ENCODE assay signal across 8 mouse cellular contexts in the genomic region with DNA sequence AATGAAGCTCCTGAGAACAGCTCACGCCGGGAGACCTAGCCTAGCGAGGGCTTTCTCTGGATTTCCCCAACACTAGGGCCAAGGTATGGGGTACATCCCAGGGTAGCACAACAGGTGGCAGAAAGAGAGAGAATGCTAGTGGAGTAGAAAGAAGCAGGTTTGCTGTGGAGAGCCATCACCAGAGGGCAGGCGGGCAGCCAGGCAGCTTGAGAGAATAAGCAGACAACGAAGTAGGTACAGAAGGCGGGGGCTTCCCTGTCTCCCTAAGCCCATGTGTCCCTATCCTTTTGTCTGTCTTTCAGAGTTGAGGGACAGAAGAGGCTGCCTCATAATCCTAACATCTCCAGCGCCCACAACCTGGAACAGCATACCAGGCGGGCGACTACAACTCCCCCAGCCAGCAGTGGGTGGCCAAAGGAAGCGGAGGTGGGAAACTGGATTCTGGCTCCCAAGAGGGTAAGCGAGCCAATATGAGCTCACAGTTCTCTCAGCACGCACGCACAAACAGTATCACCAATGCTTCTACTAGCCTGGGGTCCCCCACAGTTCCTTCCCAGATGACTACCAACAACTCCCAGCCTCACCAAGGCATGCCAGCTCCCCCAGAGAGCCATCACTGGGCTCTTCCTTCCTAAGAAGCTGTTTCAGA. TPM values are rescaled to one million over a fixed set of nuclear protein-coding genes. Genes with fewer than 3 reads are reported as not detected.
DNase-seq lines count a peak whose midpoint lies in the region; ATAC-seq and TF ChIP-seq lines count a peak whose summit lies in the region.

No protein-coding gene starts in this region.

- no peak for TF ChIP-seq POLR2A in lung, adult 2 months (IDR thresholded peaks at IDR 0.05; ENCODE audit: borderline replicate concordance, extremely low read depth, low read depth, low read length)

- no peaks in the 10 kb centered on the region for H3K9me3 ChIP-seq in lung, embryonic 14.5 days (ENCODE audit: low read depth, low read length)
- H3K9me3 ChIP-seq in forebrain, embryonic 12.5 days, result no peaks in the 10 kb centered on the region

- ATAC-seq in lung, embryonic 14.5 days (ENCODE audit: insufficient read depth), result no peak
- ATAC-seq in forebrain, embryonic 12.5 days (ENCODE audit: low FRiP score), result no peak

- no peak overlapping the region for H3K9ac ChIP-seq in lung, embryonic 14.5 days
- peak overlapping the region; percentile 86 for H3K9ac ChIP-seq in forebrain, embryonic 12.5 days

- peaks cover 20% of the 10 kb centered on the region; the same call in 1 of the 2 replicates for H3K36me3 ChIP-seq in lung, embryonic 14.5 days (ENCODE audit: insufficient read depth)
- peaks cover 11% of the 10 kb centered on the region for H3K36me3 ChIP-seq in forebrain, embryonic 12.5 days (replicated peaks)

- WGBS in lung, embryonic 14.5 days, result 83% methylated on average over 13 of the region's 13 CpGs
- 69% methylated on average over 13 of the region's 13 CpGs for WGBS in lung, adult 2 months
- WGBS in forebrain, embryonic 12.5 days, result 82% methylated on average over 13 of the region's 13 CpGs

- no peak for DNase-seq in lung, embryonic 14.5 days
- DNase-seq in lung, adult 2 months, result no peak
- peak; percentile 38 to 53 for DNase-seq in layer of hippocampus, postnatal 14 days (ENCODE audit: low spot score in 2 of 2)
- DNase-seq in right cerebral cortex, postnatal 25 days, result peak; percentile 67
- no peak for DNase-seq in urinary bladder, postnatal 36 days (ENCODE audit: low spot score in 2 of 2)
- DNase-seq in kidney, adult 11 months, result no peak
- no peak for DNase-seq in spleen, postnatal 14 days (ENCODE audit: low spot score in 2 of 2)

- no peak overlapping the region for H3K27ac ChIP-seq in lung, embryonic 14.5 days (ENCODE audit: low read depth)
- 0 out of 2 replicates have a peak overlapping the region, but pooled peaks have one; percentile 98 for H3K27ac ChIP-seq in forebrain, embryonic 12.5 days

- no peak for TF ChIP-seq CTCF in lung, embryonic 14.5 days (IDR thresholded peaks at IDR 0.05; ENCODE audit: low read depth)
- no peak for TF ChIP-seq CTCF in lung, adult 2 months (IDR thresholded peaks at IDR 0.05; ENCODE audit: insufficient read depth, low read length)

- no peaks in the 10 kb centered on the region for H3K27me3 ChIP-seq in lung, embryonic 14.5 days (ENCODE audit: insufficient read depth, low read length)
- no peaks in the 10 kb centered on the region for H3K27me3 ChIP-seq in forebrain, embryonic 12.5 days

- no peak overlapping the region for H3K4me3 ChIP-seq in lung, embryonic 14.5 days (ENCODE audit: low read depth, low read length)
- H3K4me3 ChIP-seq in lung, adult 2 months (replicated peaks; ENCODE audit: extremely low read depth, low read depth, low read length), result no peak overlapping the region
- H3K4me3 ChIP-seq in forebrain, embryonic 12.5 days (replicated peaks), result peak overlapping the region; percentile 59

- H3K4me2 ChIP-seq in lung, embryonic 14.5 days, result peak overlapping the region; percentile 88; the same call in 1 of the 2 replicates
- peak overlapping the region; percentile 80 for H3K4me2 ChIP-seq in forebrain, embryonic 12.5 days

- H3K4me1 ChIP-seq in lung, embryonic 14.5 days (ENCODE audit: insufficient read depth), result peaks cover 42% of the 10 kb centered on the region
- H3K4me1 ChIP-seq in lung, adult 2 months (ENCODE audit: control insufficient read depth, insufficient read depth, low read length), result peaks cover 44% of the 10 kb centered on the region
- peaks cover 92% of the 10 kb centered on the region for H3K4me1 ChIP-seq in forebrain, embryonic 12.5 days

RNA-seq across cellular contexts. Expression of a gene that starts 19.6 kb away (rescaled TPM):
- polyA plus RNA-seq in lung, embryonic 14.5 days (2014; fragmentation: Nextera tagmentation; extraction: Ambion mirVana), result 34.4 and 36.9 TPM in 2 replicates
- 16.0 and 22.4 TPM in 2 replicates for polyA plus RNA-seq in lung, adult 2 months (2012; rRNA removed)
- polyA plus RNA-seq in forebrain, embryonic 12.5 days (2016; fragmentation: Nextera tagmentation; extraction: Ambion mirVana), result 62.7 and 74.3 TPM in 2 replicates
- total RNA-seq in layer of hippocampus, postnatal 14 days (2021), result 100 to 1,000 TPM in 1 of 2 experiments, 10 to 100 TPM in 1; 97.1 to 102 TPM

Comparison
In these comparisons a context has a peak if more than half of its experiments do, and no peak if none do; other contexts are left out.
1. DNase-seq: peak in layer of hippocampus, postnatal 14 days (2 of 2) and right cerebral cortex, postnatal 25 days (single experiment); none in lung, embryonic 14.5 days (single experiment), lung, adult 2 months (single experiment), urinary bladder, postnatal 36 days (0 of 2), kidney, adult 11 months (single experiment) and spleen, postnatal 14 days (0 of 2).